Mouse (Mus musculus) lung, adult 2 months (tissue): Measurements from ENCODE around the gene Cog3.

Source experiments
- CTCF ChIP-seq: fragments of 200-500 bp; IDR thresholded peaks from 2 replicates; pipeline ENCODE4 v1.5.1; 2011; ENCODE audit warnings: mild to moderate bottlenecking, low read length, control low read depth; ENCODE audit not compliant: insufficient read depth
- POLR2A ChIP-seq: fragments of 200-500 bp; IDR thresholded peaks from 2 replicates; pipeline ENCODE4 v1.6.1; 2011; ENCODE audit warnings: low read depth, mild to moderate bottlenecking, control low read depth, low read length, borderline replicate concordance; ENCODE audit errors: extremely low read depth

GRCm38 (mm10) chr14:75758401-75758800 is 4.1 kb upstream of the Cog3 start:
- no peak for TF ChIP-seq POLR2A
- TF ChIP-seq CTCF, result no peak
